Mouse (Mus musculus) forebrain, embryonic 10.5 days (tissue): ENCODE measurements around the gene Zc2hc1c. TPM values are rescaled to one million over a fixed set of nuclear protein-coding genes. Genes with fewer than 3 reads are reported as not detected.

ENCODE experiments used
- DNase-seq: peaks from one replicate; pipeline ENCODE4 v3.0.0-alpha.2; 2017; ENCODE audit warnings: low spot score; ENCODE audit errors: extremely low spot score
- H3K27ac ChIP-seq: fragments of 300-500 bp; sonication (generic); 2 replicates; pipeline ENCODE4 v1.5.1; 2016; ENCODE audit warnings: mild to moderate bottlenecking
- H3K27me3 ChIP-seq: fragments of 300-500 bp; sonication (generic); 2 replicates; pipeline ENCODE4 v1.6.1; 2016; ENCODE audit warnings: mild to moderate bottlenecking; ENCODE audit not compliant: poor library complexity, severe bottlenecking
- H3K36me3 ChIP-seq: fragments of 300-500 bp; sonication (generic); replicated peaks from 2 replicates; pipeline ENCODE4 v1.6.1; 2016; ENCODE audit warnings: mild to moderate bottlenecking, moderate library complexity
- H3K4me1 ChIP-seq: fragments of 300-500 bp; sonication (generic); 2 replicates; pipeline ENCODE4 v1.6.1; 2016
- H3K4me3 ChIP-seq: fragments of 300-500 bp; sonication (generic); 2 replicates; pipeline ENCODE4 v1.5.1; 2016; ENCODE audit warnings: mild to moderate bottlenecking, moderate library complexity
- H3K9me3 ChIP-seq: fragments of 300-500 bp; sonication (generic); 2 replicates; pipeline ENCODE4 v1.6.1; 2016; ENCODE audit warnings: mild to moderate bottlenecking, moderate library complexity
- WGBS: fragments of 180-500 bp; shearing (Covaris S2); methylation state at CpG from one replicate; pipeline ENCODE4 v1.1.7; 2016; 5-methylcytosine and 5-hydroxymethylcytosine counted together
- polyA plus RNA-seq: library from polyadenylated mRNA; unstranded; fragments of >200 nt; fragmentation: Nextera tagmentation; extraction: Ambion mirVana; gene quantifications from 2 replicates; pipeline ENCODE4 v1.2.1, GENCODE M21; 2016

Gene Zc2hc1c
- polyA plus RNA-seq, 1 experiment from 2014 or later: 1.3 TPM

DNA sequence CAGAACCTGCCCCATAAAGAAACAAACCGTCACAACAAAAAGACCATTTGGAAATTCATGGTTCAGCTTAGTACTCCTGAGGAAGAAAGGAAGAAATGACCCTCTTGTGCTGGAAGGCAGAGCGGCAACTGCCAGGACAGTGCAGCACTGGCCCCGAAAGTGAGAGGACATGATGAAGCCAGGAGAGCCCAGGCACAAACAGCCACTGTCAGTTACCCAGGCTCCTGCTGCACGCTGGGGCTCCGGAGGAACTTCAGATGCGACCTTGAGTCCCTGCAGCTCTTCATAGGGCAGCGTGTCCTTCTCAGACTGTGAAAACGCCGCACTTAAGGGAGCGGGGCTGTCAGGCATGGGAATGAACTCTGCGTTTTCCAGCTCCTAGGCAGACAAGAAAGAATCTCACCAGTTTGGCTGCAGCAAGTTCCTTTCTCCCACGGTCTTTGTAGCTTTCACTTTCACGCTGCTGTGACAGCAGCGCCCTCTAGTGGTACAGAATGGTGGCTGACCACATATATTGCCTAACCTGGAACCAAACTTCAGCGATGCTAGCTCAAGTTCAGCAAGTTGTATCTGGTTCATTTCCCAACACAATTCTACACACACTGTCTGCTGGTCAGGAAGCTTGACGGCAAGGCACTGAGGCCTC lies 17.0 kb downstream of the Zc2hc1c start:
- peak overlapping the region; percentile 61; the same call in 1 of the 2 replicates for H3K27ac ChIP-seq
- H3K36me3 ChIP-seq: peaks cover 100% of the 10 kb centered on the region
- H3K4me3 ChIP-seq: no peak overlapping the region
- H3K4me1 ChIP-seq: peaks cover 3% of the 10 kb centered on the region; the same call in 1 of the 2 replicates
- DNase-seq: peak; percentile 81
- 57% methylated on average over 16 of the region's 16 CpGs for WGBS
- H3K27me3 ChIP-seq: no peaks in the 10 kb centered on the region
- H3K9me3 ChIP-seq: no peaks in the 10 kb centered on the region

DNA sequence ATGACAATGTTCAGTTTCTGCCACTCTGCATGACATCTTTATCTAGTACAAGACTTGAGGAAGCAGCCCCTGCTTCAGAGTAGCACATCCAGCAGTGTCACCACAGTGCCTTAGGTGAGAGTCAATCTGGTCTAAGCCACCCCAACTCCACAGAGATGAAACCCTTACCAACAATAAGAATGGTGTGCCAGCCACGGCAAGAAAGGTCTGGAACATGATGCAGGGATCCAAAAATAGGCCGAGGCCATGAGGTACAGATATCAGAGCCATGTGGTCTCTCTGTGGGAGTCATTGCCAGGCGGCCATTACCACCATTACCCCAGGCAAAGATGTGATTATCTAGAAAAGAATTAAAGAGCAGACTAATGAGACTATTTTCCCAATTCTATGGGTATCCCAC lies 20.3 kb downstream of the Zc2hc1c start:
- no peak for DNase-seq
- Histone ChIP-seq H3K4me1 (peaks cover 3% of the 10 kb centered on the region; the same call in 1 of the 2 replicates), H3K27me3 (no peaks in the 10 kb centered on the region), H3K27ac (no peak overlapping the region), H3K36me3 (peaks cover 100% of the 10 kb centered on the region), H3K4me3 (no peak overlapping the region), H3K9me3 (no peaks in the 10 kb centered on the region)
- WGBS: 80% methylated on average over 3 of the region's 3 CpGs

DNA sequence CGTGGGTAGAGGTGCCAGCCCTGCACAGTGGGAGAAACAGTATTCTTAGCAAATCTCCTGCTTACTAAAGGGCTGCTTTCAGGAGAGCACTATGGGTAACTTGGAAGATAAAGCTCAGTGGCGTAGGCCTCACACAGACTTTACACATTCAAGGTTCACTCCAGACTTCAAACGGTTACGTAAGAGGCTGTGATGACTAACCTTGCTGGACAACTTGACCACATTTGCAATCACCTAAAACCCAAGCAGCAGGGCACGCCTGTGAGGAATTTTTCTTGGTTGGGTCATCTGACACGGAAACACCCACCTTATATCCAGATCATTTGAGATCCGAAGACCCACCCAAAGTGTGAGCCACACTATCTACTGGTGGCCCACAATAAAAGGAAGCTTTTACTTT lies 41.8 kb downstream of the Zc2hc1c start:
- Histone ChIP-seq H3K36me3 (peaks cover 88% of the 10 kb centered on the region), H3K27me3 (no peaks in the 10 kb centered on the region), H3K27ac (no peak overlapping the region), H3K4me3 (no peak overlapping the region), H3K9me3 (no peaks in the 10 kb centered on the region), H3K4me1 (no peaks in the 10 kb centered on the region)
- DNase-seq: no peak
- WGBS: 94% methylated on average over 7 of the region's 7 CpGs

DNA sequence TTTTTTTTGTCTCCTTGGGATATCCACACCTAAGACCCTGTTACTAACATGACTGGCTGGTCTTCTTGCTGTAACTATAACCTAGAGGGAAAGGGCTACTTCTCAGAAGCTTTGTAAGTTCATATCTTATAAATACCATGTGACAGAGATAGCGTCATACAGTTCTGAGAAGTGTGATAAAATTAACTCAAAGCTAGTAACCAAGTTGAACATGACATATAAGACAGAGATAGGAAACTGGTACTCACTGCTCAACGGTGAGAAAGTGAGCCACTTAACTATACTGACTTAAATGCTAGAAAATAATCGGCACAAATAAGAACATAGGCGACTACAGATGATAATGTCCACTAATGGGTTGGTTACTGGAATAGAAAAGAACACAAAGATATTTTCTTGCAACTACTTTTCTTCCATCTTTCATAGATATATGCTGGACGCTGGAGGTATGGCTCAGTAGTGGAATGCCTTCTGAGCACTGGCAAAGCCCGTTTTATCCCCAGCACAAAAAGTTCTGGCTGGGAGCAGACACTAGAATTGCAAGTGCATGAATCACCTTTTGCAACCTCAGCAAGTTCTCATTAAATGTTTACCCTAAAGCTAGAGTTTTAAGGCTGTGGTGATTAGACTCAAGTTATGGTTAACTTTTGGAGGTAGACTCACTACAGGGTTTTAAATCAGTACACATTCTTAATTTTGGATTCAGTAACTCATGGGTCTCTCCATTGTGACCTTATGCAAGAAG lies 49.3 kb downstream of the Zc2hc1c start:
- Histone ChIP-seq H3K4me1 (peaks cover 18% of the 10 kb centered on the region), H3K27ac (no peak overlapping the region), H3K4me3 (peak overlapping the region; percentile 82), H3K36me3 (peaks cover 49% of the 10 kb centered on the region), H3K9me3 (no peaks in the 10 kb centered on the region), H3K27me3 (no peaks in the 10 kb centered on the region)
- DNase-seq: no peak
- 86% methylated on average over 6 of the region's 6 CpGs for WGBS

DNA sequence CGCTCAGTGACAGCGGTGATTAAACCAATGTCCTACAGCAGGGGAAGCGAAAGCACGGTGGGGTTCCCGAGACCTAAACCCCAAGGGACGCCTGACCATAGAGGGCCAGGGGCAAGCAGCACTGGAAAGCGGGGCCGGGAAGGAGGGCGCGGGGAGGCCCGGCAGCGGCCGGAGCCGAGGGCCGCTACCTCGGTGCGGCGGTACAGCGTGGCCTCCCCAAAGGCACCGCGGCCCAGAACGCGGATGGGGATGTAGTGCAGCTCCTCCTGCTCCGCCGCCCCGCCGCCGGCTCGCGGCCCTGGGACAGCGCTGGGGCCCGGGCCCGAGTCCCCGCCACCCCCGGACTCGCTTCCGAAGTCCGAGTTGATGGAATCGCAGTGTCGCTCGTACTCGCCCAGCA lies 50.4 kb downstream of the Zc2hc1c start:
- Histone ChIP-seq H3K27me3 (no peaks in the 10 kb centered on the region), H3K36me3 (peaks cover 47% of the 10 kb centered on the region), H3K4me3 (peak overlapping the region; percentile 82), H3K9me3 (no peaks in the 10 kb centered on the region), H3K4me1 (peaks cover 18% of the 10 kb centered on the region), H3K27ac (peak overlapping the region; percentile 96)
- DNase-seq: no peak
- WGBS: under 1% methylated on average over 42 of the region's 42 CpGs

DNA sequence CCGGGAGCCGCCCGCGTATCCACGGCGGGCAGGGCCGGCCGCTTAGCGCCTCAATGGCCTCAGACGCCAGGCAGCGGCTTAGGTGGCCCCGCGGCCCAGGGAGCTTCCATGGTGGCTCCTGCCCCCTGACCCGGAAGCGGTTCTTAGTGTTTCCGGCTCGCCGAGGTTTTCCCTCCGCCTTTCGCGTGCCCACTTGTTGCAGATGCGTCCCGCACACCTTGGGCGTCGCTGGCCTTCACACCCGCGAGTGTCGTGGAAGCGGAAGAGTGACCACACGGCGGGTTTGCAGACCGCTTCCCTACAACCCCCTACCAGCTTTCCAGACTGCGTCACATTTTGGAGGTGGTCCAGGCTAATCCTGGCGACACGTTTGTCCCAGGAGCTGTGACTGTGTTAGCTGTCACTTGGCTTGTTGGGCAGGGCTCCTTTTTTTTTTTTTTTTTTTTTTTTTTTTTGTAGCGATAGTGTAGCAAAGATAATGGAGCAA lies 50.9 kb downstream of the Zc2hc1c start, which contains the start of gene Nek9:
Gene Nek9, minus strand, starts transcription at position 120 of the 487 bp plus-strand sequence.
- Histone ChIP-seq H3K27me3 (no peaks in the 10 kb centered on the region), H3K4me3 (peak within 1 kb of the TSS; percentile 82), H3K36me3 (peaks cover 47% of the 10 kb centered on the region), H3K9me3 (no peaks in the 10 kb centered on the region), H3K4me1 (peaks cover 18% of the 10 kb centered on the region), H3K27ac (peak within 1 kb of the TSS; percentile 96)
- under 1% methylated on average over 36 of the region's 36 CpGs for WGBS
- DNase-seq: peak; percentile 94

DNA sequence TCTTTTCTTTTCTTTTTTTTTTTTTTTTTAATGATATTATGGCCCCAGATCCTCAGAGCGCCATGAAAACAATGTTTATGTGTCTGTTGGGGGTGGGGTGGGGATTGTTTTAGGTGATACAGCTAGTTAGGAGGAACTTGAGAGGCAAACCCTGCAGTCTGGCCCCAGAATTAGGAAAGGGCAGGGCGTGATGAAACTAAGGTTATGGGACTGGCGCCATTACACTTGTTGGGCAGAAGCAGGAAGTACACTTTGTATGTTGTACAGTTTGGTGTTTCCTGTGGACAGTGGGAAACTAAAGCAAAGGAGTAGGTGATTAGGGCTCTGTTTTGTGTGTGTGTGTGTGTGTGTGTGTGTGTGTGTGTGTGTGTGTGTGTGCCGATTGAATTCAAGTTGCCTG lies 51.6 kb downstream of the Zc2hc1c start:
- Histone ChIP-seq H3K36me3 (peaks cover 47% of the 10 kb centered on the region), H3K4me3 (peak overlapping the region; percentile 82), H3K4me1 (peaks cover 18% of the 10 kb centered on the region), H3K27me3 (no peaks in the 10 kb centered on the region), H3K9me3 (no peaks in the 10 kb centered on the region), H3K27ac (no peak overlapping the region)
- DNase-seq: peak; percentile 16
- WGBS: 51% methylated on average over 4 of the region's 4 CpGs

DNA sequence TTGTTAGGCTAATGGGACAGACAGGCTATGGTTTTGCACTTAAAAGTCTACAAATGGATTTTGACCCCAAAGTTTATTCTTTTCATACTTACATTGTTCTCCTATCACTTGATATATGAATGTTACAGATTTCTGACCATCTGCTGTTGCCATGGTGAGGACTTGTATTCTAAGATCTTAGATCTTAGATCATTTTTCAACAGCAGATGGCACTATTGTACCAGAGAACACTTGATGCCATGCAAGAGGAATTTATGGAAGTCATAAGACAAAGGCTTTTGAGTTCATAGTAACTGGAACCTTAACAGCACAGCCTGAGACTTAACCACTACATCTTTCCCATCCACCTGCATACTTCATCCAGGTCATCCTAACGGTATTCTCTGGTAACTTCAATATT lies 52.7 kb downstream of the Zc2hc1c start:
- H3K9me3 ChIP-seq: no peaks in the 10 kb centered on the region
- no peak overlapping the region for H3K4me3 ChIP-seq
- no peak for DNase-seq
- H3K36me3 ChIP-seq: peaks cover 43% of the 10 kb centered on the region
- H3K4me1 ChIP-seq: peaks cover 18% of the 10 kb centered on the region
- 67% methylated on average over 1 of the region's 1 CpGs for WGBS
- no peak overlapping the region for H3K27ac ChIP-seq
- no peaks in the 10 kb centered on the region for H3K27me3 ChIP-seq

DNA sequence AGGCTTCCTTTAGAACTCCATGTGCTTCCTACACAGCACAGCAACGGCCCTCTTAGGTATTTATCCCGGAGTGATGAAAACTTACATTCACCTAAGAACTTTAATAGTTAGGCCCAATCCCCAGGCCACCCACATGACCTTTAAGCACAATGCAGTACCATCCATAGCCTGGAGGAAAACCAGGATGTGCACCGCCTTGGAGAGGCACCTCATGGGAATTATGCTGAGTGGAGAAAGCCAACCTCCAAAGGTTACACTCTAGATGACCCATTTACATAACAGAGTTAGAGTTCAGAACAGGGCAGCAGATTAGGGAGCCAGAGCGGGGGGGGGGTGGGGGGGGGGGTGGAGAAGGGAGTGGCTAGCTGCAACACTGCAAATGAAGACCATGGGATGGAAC lies 53.9 kb downstream of the Zc2hc1c start:
- Histone ChIP-seq H3K4me3 (no peak overlapping the region), H3K4me1 (peaks cover 18% of the 10 kb centered on the region), H3K9me3 (no peaks in the 10 kb centered on the region), H3K27ac (no peak overlapping the region), H3K36me3 (peaks cover 41% of the 10 kb centered on the region), H3K27me3 (no peaks in the 10 kb centered on the region)
- no peak for DNase-seq
- WGBS: 78% methylated on average over 4 of the region's 4 CpGs

DNA sequence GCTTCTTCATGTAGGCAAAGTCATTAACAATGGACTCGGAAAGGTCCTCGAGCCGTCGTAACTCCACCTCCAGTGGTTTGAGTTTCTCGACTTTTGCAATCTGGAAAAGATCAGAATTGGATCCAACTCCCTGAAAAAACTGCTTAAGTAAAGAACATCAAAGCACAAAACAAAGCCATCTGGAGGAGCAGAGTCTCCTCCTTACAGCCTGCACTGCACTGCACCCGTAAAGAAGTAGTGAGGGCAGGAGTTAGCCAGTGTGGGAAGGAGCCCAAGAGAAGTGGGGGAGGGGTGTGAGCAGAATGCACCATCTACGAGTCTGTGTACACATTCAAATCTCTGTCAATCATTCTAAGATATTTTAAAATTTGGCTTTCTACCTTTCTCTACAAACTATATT lies 55.9 kb downstream of the Zc2hc1c start:
- Histone ChIP-seq H3K27ac (no peak overlapping the region), H3K9me3 (no peaks in the 10 kb centered on the region), H3K4me3 (no peak overlapping the region), H3K36me3 (peaks cover 60% of the 10 kb centered on the region), H3K27me3 (no peaks in the 10 kb centered on the region), H3K4me1 (peaks cover 9% of the 10 kb centered on the region)
- WGBS: 87% methylated on average over 7 of the region's 7 CpGs
- no peak for DNase-seq

DNA sequence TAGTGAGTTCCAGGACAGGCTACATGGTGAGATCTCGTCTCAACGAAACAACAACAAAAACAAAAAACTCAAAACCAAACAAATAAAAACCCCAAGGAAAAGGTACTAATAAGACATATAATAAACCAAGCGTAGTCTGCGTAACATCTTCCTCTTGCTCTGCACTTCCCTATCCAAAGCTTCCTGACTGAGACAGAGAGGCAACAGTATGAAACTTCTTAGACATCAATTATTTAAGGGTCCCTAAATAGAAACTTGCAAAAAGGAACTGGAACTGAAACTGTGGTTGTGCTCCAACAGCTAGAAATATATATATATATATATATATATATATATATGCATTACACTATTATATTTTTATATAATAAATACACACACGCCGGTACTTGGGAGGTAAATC lies 57.2 kb downstream of the Zc2hc1c start:
- Histone ChIP-seq H3K4me1 (no peaks in the 10 kb centered on the region), H3K27me3 (no peaks in the 10 kb centered on the region), H3K4me3 (no peak overlapping the region), H3K36me3 (peaks cover 72% of the 10 kb centered on the region), H3K27ac (no peak overlapping the region), H3K9me3 (no peaks in the 10 kb centered on the region)
- DNase-seq: no peak
- WGBS: 94% methylated on average over 6 of the region's 6 CpGs

DNA sequence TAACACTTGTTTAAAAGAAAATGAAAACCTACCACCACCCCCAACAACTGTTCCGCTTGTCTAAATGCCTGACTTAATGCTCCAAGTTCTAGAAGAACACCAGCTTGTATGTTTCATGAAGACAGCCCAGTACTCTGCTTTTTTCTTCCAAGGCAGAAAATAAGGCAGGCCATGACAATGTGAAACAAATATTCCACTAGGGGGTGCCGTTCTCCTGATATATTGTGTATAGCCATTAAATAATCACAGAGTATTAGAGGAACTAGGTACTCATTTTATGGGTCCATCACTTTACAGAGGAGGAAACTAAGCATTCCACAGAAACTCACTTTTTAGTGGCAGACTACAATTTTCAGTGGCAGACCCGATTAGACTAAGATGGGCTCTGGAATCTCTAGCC lies 58.0 kb downstream of the Zc2hc1c start:
- Histone ChIP-seq H3K27ac (no peak overlapping the region), H3K27me3 (no peaks in the 10 kb centered on the region), H3K9me3 (no peaks in the 10 kb centered on the region), H3K36me3 (peaks cover 76% of the 10 kb centered on the region), H3K4me3 (no peak overlapping the region), H3K4me1 (peaks cover 4% of the 10 kb centered on the region; the same call in 1 of the 2 replicates)
- peak; percentile 17 for DNase-seq
- WGBS: 71% methylated on average over 3 of the region's 3 CpGs

DNA sequence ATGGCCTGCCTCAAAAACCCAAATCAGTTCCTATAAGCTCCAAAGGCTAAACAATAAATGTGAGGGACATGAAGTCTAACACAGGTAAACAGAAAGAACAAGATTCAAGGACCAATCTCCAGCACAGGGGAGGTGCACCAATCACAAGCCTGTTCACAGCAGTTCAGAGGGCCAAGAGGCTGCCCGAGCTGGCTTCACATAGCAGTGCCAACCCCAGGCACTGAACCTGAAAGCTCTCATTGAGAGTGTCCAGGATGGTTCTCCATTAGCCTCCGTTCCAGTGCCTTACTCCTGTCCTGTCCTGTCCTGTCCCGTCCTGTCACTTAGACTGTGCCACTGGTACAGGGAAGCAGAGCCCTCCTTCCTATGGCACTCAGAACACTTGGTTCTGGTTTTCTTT lies 58.8 kb downstream of the Zc2hc1c start:
- H3K4me1 ChIP-seq: peaks cover 4% of the 10 kb centered on the region; the same call in 1 of the 2 replicates
- H3K4me3 ChIP-seq: no peak overlapping the region
- H3K36me3 ChIP-seq: peaks cover 73% of the 10 kb centered on the region
- DNase-seq: no peak
- H3K27ac ChIP-seq: no peak overlapping the region
- no peaks in the 10 kb centered on the region for H3K27me3 ChIP-seq
- no peaks in the 10 kb centered on the region for H3K9me3 ChIP-seq
- WGBS: 79% methylated on average over 3 of the region's 3 CpGs
